Mouse (Mus musculus) cerebellum, postnatal 14 days (tissue): Measurements from ENCODE around the gene Nyap1.
A peak's percentile ranks its signal among the peaks of the same experiment; 100 is the strongest.
"Not testable (repeated sequence)": the region's sequence is repeated elsewhere in the genome, so short reads cannot be mapped to it uniquely, and the experiment has no call there.

Experiments used
- DNase-seq, 2 experiments: peaks; one replicate each; pipeline ENCODE4 v3.0.0; 2021; ENCODE audit warnings: mixed read lengths in 2 of 2

Gene Nyap1

DNA sequence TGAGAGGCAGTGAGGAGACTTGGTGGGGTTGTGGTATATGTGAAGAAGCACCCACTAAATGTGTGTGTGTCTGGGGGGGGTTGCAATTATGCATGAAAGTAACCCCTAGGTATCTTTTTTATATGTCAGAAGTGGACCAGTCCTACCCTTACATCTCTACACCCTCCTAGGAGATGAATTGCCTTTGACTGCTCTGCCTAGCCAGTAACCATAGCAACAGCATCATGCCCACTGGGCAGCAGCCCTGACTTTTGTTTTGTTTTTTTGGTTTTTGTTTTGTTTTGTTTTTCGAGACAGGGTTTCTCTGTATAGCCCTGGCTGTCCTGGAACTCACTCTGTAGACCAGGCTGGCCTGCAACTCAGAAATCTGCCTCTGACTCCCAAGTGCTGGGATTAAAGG lies 27.1 kb upstream of the Nyap1 start:
- no peak for DNase-seq

DNA sequence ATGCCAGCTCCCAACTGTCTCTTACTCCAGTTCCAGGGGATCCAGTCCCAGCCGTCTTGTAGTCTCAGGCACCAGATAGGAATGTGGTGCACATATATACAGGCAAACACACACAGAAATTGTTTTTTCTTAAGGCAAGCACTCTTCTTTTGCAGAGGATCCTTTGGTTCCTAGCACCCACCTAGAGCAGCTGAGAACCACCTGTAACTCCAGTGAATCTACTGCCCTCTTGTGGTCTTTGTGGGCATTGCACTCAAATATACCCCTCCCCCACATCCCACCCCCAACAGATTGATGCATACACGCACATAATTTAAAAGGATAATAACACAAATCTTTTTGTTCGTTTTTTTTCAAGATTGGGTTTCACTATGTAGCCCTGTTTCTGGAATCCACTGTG lies 24.9 kb upstream of the Nyap1 start:
- peak in 1 of 2 experiments; percentile 54 for DNase-seq

DNA sequence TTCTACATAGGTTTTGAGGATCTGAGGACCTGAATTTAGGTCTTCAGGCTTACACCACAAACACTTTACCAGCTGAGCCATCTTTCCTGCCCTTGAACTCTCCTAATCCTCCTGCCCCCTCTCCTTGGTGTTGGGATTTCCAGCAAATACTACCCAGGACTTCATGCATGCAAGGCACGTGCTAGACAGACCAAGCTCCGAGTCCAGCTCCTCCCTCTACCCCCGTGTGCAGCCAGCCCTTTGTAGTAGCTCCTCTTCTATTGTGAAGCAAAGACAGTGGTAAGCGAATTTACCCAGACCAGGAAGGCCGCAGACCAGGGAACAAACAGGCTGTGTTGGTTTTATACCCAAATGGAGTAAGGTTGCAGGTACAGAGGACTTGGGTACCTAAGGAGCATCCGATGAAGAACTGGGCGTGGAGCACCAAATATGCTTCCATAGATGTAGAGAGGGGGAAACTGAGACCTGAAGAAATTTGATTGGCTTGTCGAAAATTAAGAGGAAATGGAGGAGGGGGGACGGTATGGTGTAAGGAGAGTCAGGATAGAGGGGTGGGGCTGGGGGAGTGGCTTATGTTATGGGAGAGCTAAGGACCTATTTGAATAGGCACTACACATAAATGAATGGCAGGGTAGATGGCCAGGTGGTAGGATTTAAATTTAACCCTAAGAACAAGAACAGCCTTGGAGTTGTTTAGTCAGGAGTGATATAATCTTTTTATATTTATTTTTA lies 23.4 kb upstream of the Nyap1 start:
- no peak for DNase-seq

DNA sequence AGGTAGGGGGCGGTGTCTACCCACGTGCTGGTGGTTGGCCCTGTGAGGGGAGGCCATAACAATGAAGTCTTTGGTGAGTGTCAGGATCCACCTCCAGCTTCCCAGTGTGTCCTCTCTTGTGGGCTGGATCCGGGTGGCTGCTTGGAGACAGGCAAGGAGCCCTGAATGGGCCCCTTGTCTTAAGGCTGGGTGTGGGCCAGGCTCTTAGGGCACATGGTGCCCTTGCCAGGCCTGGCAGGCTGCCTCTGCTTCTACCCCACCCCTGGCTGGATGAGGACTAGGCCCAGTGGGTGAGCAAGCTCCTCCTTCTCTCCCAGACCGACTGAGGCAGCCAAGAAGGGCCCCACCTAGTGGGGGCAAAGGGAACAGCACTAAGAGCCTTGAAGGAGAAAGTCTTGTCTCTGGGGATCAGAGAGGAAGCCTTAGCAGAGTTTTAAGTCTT lies 18.6 kb upstream of the Nyap1 start:
- peak; percentile 92 to 95 for DNase-seq

DNA sequence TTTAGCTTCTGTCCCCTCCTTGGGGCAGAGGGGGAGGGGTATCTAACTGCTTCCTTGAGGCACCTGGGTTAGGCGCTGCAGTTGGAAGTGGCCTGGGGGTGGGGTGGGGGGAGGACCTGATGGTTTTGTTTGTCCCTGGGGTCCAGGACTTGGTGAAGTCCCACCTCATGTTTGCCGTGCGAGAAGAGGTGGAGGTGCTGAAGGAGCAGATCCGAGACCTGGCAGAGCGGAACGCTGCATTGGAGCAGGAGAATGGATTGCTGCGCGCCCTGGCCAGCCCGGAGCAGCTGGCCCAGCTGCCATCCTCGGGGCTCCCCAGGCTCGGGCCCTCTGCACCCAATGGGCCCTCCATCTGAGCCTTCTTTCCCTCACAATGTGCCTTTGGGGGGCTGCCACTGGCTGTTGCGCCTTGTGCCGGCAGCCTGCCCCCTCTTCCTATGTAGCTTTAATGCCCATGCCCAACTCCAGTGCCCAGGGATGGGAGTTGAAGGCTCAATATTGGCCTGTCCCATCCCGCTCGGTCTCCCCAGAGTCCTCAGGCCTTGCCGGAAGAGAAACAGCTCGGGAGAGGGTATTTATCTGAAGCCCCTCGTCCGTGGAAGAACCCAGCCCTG lies 17.6 kb upstream of the Nyap1 start:
- no peak for DNase-seq

DNA sequence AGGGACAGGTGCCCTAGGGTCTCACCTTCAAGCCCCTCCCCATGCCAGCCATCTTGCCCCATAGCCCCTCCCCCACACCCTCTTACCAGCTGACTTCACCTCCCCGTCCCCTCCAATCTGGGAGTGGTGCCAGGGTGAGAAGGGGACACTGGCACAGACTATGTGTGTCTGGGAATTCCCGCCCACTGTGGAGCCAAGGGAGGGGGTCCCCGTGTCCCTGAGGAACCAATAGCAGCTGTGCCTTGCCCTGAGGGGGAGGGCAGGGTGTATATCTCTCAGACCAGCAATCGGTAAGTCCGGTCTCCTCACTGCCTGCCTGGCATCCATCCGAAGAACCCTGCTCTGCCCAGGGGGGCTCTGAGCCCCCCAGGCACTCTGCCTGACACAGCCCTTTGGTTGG lies 16.5 kb upstream of the Nyap1 start:
- DNase-seq = peak; percentile 62 to 78

DNA sequence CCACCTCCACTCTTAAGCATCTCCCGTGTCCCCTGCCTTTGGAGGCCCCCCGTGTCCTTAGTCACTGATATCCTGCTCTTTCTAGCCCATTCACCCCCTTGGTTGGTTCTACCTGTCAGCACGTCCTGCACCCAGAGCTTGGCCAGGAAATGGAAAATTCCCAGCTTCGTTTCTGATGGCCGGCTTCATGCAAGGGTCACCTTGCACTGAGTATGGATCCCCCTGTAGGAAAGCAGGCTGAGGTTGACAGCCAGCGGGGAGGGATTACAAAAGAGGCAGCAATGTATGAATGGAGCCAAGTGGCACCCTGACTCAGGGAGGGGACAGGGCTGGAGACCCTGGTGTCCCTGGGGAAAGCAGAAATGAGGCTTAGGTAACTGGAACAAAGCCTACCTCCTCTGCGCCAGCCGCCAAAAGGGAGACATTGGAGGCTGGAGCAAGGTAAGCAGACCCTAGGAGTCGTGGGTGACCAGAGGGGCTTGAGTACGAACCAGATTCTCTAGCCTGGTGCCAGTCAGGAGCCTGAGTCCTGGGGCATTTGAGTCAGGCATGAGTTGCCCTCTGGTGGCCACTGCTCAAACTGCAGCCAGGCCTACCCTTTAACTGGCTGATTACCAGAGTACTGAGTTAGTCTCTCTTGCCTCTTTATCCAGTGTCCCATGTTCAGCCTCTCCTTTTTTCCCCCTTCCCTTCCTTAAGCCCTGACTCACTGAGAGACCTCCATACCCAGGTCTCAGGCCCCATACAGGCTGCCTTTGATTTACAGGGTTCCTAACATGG lies 15.7 kb upstream of the Nyap1 start:
- peak; percentile 94 to 96 for DNase-seq

DNA sequence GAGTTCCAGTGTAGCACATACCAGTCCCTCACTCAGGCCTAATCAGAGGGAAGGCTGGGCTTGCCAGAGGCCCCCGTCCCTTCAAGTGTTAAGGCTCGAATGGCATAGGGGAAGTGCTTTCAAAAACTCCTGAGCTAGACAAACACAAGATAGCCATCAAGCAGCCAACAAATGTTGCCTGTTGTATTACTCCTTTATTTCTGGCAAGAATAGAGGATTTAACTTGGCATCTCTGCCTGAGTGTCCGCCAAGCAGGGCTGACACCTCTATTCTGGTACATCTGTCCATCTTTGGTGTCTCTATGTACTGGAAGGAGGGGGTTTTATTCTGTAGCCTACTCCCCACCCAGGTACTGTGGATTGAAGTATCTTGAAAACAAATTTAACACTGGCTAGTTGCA lies 14.7 kb upstream of the Nyap1 start:
- no peak for DNase-seq

DNA sequence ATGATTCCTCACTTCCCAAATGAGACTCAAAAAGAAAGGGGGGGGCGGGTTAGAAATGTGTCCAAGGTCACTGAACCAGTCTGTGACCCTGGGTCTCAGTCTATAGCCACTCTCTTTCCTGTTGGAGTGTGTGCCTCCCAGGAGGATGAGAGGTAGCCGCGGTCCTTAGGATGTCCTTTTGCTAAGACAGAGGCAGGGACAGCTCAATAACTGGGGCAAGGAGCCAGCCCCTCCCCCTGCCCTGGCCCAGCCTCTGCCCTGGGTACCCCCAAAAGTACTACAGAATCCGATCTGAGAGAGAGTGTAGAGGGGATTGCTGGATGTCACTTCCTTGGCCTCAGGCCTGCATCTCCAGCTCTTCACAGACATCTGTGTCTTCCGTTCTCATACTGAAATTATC lies 14.0 kb upstream of the Nyap1 start:
- no peak for DNase-seq

DNA sequence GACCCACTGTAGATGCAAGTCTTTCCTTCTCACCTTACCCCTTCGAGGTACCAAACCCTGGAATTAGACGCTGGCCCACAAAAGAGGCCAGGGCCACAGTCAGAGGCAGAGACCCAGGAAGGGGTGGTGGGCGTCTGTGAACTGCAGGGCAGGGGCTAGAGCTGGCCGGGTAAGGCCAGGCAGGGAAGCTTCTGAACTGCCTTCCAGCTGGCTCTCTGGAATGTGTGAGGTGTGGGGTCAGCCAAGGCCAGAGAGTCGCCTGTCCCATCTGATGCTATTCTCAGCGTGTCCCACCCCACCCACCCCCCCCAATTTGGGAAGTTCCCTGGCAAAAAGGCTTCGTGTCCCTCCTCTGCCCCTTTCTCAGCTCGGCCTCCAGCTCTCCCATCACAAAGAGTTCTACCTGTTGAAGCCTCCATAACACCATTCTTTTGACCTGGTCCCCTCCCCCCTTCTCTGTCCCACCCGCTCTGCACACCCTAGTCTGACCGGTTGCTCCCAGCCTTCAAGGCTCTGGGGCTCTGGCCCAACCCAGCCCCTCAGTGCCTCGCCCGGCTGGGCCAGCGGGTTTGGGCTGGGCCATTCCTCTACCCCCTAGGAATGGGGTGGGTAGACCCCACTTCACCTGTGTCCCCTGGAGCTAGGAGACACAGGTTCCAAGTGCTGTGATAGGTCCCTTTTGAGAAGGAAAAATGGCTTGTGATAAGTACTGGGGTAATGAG lies 11.9 kb upstream of the Nyap1 start:
- no peak for DNase-seq

DNA sequence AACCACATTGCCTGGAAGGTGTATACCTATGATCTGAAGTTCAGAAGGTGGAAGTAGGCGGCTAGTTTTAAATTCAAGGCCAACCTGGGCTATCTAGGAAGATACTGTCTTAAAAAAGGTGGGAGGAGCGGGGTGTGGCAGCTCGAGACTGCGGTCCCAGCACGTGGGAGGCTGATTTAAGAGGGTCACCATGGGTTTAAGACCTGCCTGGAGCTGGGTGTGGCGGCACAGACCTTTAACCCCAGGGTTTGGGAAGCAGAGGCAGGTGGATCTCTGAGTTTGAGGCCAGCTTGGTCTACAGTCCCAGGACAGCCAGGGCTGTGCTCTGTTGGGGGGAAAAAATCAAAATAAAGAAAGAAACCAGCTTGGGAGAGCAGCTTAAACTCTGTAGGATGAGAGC lies 10.6 kb upstream of the Nyap1 start:
- no peak for DNase-seq

DNA sequence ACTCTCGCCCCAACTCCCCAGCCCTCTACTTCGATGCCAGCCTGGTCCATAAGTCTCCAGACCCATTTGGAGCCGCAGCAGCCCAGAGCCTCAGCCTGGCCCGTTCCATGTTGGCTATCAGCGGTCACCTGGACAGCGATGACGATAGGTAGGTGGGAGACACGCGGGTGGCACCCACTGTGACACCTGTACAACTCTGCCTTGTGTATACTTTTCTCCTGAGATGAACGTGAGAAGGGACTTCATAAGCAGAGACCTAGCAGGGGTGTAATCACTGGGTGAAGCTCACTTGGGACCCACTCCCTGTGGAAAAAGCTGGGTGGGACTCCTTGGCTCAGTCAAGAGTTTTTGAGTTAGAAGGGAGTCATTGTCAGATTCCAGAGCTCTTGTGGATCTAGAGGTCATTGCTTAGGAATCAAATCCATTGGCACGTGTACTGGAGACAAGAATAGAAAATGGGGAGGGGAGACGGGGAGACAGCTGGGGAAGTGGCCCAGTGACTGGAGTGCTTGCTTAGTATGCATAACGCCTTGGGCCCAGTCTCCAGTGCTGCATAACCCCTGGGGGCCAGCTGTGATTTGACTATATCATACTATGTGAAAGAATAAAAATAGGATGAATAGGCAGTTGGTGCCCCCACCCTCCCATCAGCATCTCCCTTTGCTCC lies 9.9 kb upstream of the Nyap1 start:
- DNase-seq = no peak

DNA sequence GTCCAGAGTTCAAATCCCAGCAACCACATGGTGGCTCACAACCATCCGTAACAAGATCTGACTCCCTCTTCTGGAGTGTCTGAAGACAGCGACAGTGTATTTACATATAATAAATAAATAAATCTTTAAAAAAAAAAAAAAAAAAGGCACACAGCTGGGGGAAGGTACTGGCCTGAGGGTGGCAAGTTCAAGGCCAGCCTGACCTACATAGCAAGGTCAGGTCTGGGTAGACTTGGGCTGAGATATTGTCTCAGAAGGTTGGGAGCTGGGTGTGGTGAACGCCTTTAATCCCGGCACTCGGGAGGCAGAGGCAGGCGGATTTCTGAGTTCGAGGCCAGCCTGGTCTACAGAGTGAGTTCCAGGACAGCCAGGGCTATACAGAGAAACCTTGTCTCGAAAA lies 8.8 kb upstream of the Nyap1 start:
- DNase-seq = not testable (repeated sequence)

DNA sequence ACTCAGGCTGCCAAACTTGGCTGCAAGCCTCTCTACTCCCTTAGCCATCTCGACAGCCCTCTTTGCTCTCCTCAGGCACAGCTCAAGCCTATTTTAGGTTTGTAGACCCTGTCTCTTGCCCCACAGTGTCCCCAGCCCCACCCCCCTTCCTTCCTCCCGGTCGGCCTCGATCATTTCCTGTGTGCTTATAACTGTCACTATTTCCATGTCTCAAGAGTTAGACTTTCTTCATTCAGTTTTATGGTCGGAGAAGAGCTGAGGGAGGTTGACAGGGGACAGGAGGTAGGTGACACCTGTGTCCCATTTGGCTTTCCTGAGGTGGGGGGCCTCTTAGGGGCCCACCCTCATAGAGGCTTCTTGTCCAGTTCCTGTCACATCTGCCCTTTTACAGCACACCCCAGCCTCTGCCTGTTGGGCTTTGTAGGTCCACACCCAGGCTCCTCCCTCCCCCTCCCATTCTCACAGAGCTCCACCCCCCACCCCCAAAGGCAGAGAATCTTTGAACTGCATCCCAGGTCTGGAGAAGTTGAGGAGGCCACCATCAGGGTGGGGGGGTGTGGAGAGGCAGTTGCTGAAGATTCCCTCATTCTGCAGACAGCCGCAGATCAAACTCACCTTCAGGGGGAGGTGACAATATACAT lies 7.9 kb upstream of the Nyap1 start:
- DNase-seq = no peak

DNA sequence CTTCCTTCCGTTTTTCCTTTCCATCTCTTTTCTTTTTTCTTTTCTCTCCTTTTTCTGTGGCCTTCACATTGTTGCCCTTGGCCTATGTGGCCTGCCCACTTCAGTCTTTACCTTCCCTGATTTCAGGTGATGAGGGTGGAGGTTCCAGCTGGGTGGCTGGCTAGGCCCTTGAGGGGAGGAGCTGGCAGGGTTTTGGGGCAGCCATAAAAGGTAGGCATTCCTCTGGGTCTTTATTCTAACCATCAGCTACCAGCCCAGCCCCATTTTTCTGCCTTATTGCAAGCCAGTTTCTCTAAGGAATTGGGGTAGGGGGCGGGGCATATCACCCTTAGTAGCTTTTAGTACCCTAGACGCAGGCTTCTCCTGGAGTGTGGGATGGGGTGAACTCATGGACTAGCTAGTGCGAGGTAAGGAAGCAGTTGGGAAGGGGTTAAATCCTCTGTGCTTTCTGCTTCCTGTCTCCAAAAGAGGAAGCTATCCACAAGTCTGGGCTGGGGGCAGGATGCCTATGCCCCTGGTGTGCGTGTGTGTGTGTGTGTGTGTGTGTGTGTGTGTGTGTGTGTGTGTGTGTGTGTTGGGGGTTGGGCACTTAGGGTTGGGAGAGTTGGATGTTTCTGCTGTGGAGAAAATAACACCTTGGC lies 6.8 kb upstream of the Nyap1 start:
- DNase-seq = no peak

DNA sequence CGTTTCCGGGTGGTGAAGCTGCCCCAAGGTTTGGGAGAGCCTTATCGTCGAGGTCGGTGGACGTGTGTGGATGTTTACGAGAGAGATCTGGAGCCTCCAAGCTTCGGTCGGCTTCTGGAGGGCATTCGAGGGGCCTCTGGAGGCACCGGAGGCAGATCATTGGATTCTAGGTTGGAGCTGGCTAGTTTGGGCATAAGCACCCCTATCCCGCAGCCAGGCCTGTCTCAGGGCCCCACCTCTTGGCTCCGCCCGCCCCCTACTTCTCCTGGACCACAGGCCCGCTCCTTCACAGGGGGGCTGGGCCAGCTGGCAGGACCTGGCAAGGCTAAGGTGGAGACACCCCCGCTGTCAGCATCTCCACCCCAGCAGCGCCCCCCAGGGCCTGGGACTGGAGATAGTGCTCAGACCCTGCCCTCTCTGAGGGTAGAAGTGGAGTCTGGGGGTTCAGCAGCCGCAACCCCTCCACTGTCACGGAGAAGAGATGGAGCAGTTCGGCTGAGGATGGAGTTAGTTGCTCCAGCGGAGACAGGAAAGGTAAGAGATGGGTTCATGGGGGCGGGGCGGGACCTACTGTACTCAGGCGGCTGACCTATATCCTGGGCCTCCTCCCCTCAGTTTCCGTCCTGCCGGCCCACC lies 6.0 kb upstream of the Nyap1 start:
- DNase-seq = peak; percentile 58 to 65

DNA sequence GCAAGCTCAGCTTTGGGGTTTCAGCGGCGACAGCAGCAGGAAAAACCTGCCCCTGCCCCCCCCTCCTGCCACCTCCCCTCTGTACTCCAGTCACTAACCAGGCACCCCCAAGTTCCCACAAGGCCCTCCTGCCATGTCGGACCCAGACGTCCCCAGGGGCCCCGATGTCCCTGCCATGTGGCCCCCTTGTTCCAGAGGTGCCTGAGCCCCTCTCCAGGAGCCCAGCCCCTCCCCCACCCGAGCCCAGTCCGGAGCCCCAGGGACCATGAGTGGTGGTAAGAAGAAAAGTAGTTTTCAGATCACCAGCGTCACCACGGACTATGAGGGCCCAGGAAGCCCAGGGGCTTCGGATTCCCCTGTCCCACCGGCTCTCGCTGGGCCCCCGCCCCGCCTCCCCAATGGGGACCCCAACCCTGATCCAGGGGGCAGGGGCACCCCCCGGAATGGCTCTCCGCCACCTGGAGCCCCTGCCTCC lies 5.5 kb upstream of the Nyap1 start:
- no peak for DNase-seq

DNA sequence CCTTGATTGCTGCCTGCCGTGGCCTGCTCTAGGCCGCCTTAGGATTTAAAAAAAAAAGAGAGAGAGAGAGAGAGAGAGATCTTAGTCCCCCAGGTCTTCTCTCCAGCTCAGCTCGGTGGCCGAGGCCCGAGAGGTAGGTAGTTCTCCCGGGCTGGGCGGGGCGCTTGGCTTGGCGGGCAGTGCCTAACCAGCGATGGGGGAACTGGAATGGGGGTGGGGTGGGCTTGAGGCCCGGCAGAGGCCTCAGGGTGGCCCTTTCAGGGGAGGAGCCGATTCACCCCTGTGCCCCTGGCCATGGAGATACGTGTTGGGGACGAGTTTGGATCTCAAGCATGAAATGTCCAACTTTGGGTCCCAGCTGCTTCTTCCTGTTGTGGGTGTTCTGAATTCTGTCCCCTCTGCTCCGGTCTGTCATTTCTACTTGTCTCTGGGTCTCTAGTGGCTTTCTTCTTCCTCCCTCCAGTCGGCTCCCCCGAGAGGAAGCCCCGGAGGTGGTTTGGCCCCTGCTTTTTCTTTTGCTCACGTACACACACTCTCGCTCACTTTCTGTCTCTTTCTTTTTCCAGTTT lies 5.0 kb upstream of the Nyap1 start:
- peak; percentile 56 to 64 for DNase-seq

DNA sequence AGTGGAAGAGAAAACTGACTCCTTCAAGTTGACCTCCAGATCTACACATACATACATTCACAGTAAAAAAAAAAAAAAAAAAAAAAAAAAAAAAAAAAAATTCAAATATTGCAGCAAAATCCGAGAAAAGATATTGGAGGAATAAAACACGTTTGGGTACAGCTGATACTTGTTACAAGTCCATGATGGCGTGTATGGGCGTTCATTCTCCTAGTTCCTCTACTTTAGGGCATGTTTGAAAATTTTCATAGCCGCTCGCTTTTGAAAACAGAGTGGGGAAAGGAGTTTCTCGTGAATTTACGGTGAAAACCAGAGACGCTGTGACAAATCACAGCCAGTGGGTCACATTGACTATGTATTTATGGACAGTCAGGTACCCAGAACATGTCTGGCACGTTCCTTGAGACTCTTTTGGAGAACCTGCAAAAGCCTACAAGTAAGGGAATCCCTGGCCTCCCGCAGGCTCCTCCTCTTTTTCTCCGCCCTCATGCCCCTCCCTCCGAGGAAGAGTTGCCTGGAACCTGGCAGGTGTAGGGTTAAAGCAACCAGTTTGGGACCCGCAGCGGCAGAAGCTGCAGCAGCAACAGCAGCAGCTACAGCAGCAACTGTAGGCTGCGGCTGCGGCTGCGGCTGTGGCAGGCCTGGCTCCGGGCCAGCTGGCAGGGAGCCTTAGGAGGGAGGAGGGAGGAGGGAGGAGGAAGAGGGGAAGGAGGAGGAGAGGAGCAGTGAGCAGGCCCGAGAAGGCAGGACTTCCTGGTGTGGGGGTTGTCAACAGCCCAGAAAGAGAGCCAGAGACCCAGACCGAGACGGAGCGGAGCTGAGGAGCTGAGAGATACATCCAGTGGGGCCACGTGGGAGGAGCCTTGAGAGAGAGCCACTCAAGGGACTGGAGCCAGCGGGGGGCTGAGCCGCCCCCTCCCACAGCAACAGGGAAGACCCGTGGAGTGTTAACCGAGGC lies 4.1 kb upstream of the Nyap1 start, which contains the start of gene Tsc22d4:
Gene Tsc22d4, plus strand, starts transcription at position 517 of the 958 bp plus-strand sequence.
- peak; percentile 85 to 92 for DNase-seq
